Mouse (Mus musculus): ENCODE measurements around the gene Pik3r5. TPM values are rescaled to one million over a fixed set of nuclear protein-coding genes. Genes with fewer than 3 reads are reported as not detected.

The Pik3r5 gene
- polyA plus RNA-seq, 2 experiments: 0.46 to 0.66 TPM

GRCm38 (mm10) chr11:68545172-68545571, 113.3 kb downstream of the Pik3r5 start:
- TF ChIP-seq EP300 (IDR thresholded peaks at IDR 0.05; ENCODE audit: low read depth): no peak
- no peak for TF ChIP-seq CTCF (IDR thresholded peaks at IDR 0.05; ENCODE audit: low read depth)
- Histone ChIP-seq H3K4me1 (replicated peaks; ENCODE audit: control insufficient read depth in 2 of 2, insufficient read depth in 2 of 2, low read length in 1 of 2) (no peaks in the 10 kb centered on the region), H3K4me2 (ENCODE audit: low read depth) (no peak overlapping the region), H3K9ac (replicated peaks) (no peak overlapping the region), H3K27me3 (ENCODE audit: control insufficient read depth, insufficient read depth, low read length) (no peaks in the 10 kb centered on the region), H3K27ac (no peak overlapping the region), H3K9me3 (ENCODE audit: control insufficient read depth, low read length) (no peaks in the 10 kb centered on the region), H3K4me3 (ENCODE audit: insufficient read depth in 1 of 2, low read depth in 2 of 2, low read length in 2 of 2) (no peak overlapping the region), H3K36me3 (replicated peaks; ENCODE audit: control insufficient read depth, insufficient read depth, low read depth) (no peaks in the 10 kb centered on the region)
- ATAC-seq (ENCODE audit: insufficient read depth) (no peak), DNase-seq (ENCODE audit: low read depth in 3 of 3, low spot score in 3 of 3) (no peak)
- WGBS (ENCODE audit: insufficient replicate concordance): 42% methylated on average over 7 of the region's 7 CpGs

- ATAC-seq (ENCODE audit: insufficient read depth): no peak
- Histone ChIP-seq H3K36me3 (replicated peaks; ENCODE audit: control insufficient read depth, insufficient read depth, low read depth) (no peaks in the 10 kb centered on the region), H3K4me3 (ENCODE audit: insufficient read depth in 1 of 2, low read depth in 2 of 2, low read length in 2 of 2) (no peak overlapping the region), H3K4me2 (ENCODE audit: low read depth) (no peak overlapping the region), H3K4me1 (replicated peaks; ENCODE audit: control insufficient read depth in 2 of 2, insufficient read depth in 2 of 2, low read length in 1 of 2) (no peaks in the 10 kb centered on the region), H3K9me3 (ENCODE audit: control insufficient read depth, low read length) (no peaks in the 10 kb centered on the region), H3K9ac (replicated peaks) (no peak overlapping the region), H3K27ac (no peak overlapping the region), H3K27me3 (ENCODE audit: control insufficient read depth, insufficient read depth, low read length) (no peaks in the 10 kb centered on the region)
- DNase-seq (ENCODE audit: low read depth in 3 of 3, low spot score in 3 of 3): no peak
- 52% methylated on average over 8 of the region's 8 CpGs for WGBS (ENCODE audit: insufficient replicate concordance)
- TF ChIP-seq CTCF (IDR thresholded peaks at IDR 0.05; ENCODE audit: low read depth): no peak
- TF ChIP-seq EP300 (IDR thresholded peaks at IDR 0.05; ENCODE audit: low read depth): no peak
Observed at GRCm38 (mm10) chr11:68545682-68546222, 113.8 kb downstream of the Pik3r5 start.

Other genes starting within 250 kb of the Pik3r5 start
- gene Ntn1, start 31.3 kb upstream of the Pik3r5 start, polyA plus RNA-seq (2012; rRNA removed): 0.15 and 0.23 TPM in 2 replicates
- 0.06 TPM in 1 of 2 replicates, not detected in the other for gene Ntn1, start 31.3 kb upstream of the Pik3r5 start, polyA plus RNA-seq (2014; fragmentation: Nextera tagmentation; extraction: Ambion mirVana)
- gene Pik3r6, start 70.9 kb downstream of the Pik3r5 start, polyA plus RNA-seq (2012; rRNA removed): 1.2 and 1.3 TPM in 2 replicates
- 0.87 and 1.5 TPM in 2 replicates for gene Pik3r6, start 70.9 kb downstream of the Pik3r5 start, polyA plus RNA-seq (2014; fragmentation: Nextera tagmentation; extraction: Ambion mirVana)
- 0.06 and 0.07 TPM in 2 replicates for gene Mfsd6l, start 124.1 kb downstream of the Pik3r5 start, polyA plus RNA-seq (2012; rRNA removed)
- 0.06 TPM in 1 of 2 replicates, not detected in the other for gene Mfsd6l, start 124.1 kb downstream of the Pik3r5 start, polyA plus RNA-seq (2014; fragmentation: Nextera tagmentation; extraction: Ambion mirVana)
- 0.04 and 0.13 TPM in 2 replicates for gene Ccdc42, start 154.9 kb downstream of the Pik3r5 start, polyA plus RNA-seq (2012; rRNA removed)
- 0.13 TPM in 1 of 2 replicates, not detected in the other for gene Ccdc42, start 154.9 kb downstream of the Pik3r5 start, polyA plus RNA-seq (2014; fragmentation: Nextera tagmentation; extraction: Ambion mirVana)

Data from liver, embryonic 14.5 days (tissue).